Mouse (Mus musculus): ENCODE results near the gene Lclat1.

DNA sequence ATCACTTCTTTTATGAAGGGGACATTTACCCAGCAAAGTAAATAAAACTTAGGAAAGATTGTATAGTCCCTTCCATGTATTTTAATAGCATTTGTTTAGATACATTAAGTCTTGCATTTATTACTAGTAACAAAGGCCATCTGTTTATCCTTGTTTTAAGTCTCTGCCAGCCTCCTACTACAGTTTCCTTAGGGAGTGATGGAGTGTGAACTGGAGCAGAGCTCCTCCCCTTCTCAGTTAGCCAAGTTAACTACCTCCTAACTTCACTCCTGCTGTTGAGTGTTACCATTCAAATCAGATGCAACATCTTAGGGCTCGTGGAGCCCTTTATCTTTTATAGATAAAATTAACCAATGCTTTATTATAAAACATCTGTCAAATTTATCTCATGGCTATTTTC is 105.4 kb downstream of the Lclat1 start:
- TF ChIP-seq POLR2A (IDR thresholded peaks at IDR 0.05; ENCODE audit: borderline replicate concordance, extremely low read depth, insufficient read depth, insufficient read length, poor library complexity, severe bottlenecking) (no peak), CTCF (IDR thresholded peaks at IDR 0.05; ENCODE audit: borderline replicate concordance, extremely low read depth, insufficient read depth, insufficient read length) (no peak)
